Mouse (Mus musculus) kidney, postnatal 36 days (tissue): ENCODE data around the gene Gm4707.
"Not testable (repeated sequence)": the region's sequence is repeated elsewhere in the genome, so short reads cannot be mapped to it uniquely, and the experiment has no call there.

ENCODE experiments used
- DNase-seq, 2 experiments: peaks; one replicate each; pipeline ENCODE4 v3.0.0; 2021 to 2022; ENCODE audit warnings: mixed read lengths in 2 of 2

The Gm4707 gene

DNA sequence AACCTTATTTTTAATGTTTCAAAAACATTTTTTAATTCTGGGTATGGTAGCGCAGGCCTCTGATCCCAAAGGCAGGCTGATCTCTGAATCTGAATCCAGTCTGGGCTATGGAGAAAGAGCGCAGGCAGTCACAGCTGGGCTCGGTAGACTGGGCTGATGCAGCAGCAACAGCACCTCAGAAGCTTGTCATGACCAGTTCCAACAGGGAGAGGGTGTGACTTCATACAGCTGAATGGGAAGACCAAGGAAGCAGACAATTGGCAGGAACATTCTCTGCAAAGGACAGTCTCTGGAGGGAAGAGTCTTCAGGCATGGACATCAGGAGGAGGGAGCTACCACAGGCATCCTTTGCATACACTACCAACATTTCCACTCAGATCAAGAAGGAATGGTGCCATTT lies 15.6 kb downstream of the Gm4707 start:
- no peak for DNase-seq

DNA sequence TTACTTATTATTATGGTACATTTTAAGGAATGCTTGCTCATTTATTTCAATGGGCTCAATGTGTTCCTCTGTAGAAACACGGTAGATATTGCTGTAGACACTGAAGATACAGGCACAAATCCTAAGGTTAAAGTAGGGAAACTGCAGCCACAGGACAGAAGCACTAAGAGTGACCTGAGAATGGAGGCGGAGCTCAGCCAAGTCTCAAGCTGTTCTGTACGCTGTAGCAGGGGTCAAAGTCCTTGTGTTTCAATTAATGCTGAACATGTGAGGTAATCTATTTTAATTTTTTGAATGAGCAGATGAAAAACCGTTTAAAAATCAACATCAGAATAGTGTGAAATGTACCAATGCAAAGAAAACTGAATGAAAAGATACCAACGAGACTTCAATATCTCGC lies 16.4 kb downstream of the Gm4707 start:
- peak; percentile 37 to 57 for DNase-seq

DNA sequence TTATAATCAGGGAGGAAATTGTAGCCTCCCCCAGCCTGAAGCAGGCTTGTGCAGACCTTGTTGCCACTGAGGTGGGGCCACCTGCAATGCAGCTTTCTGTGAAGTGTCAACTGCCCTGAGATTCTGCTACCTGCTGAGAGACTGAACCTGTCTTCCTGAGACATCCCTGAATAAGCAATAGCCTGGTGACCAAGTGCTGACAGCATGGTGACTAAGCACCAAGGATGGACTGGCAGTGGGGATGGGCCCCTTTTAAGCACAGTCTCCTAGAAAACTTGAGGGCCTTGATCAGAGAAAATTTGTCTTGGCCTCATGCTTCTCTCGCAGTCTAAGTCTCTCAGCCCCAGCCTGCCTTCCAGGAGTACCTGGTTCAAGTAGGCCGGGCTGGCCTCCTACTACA lies 37.2 kb downstream of the Gm4707 start:
- not testable (repeated sequence) for DNase-seq

DNA sequence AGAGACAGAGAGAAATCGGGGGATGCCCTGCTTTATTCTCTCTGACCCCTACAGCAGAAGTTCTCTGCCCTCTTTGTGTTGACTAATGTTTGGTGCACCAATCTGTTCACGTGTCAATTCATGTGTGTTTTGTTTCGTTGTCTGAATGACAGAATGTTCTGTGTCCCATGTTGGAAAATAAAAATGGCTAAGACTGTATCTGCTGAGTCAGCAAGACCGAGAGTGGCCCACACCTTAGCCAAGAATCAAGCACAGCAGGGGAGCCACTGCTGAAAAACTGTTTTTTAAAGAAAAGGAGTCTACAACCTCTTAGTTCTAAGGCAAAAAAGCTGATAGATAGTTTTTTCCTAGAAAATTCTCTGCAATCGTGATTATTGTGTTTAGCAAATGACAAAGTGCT lies 40.3 kb downstream of the Gm4707 start:
- DNase-seq = not testable (repeated sequence)

DNA sequence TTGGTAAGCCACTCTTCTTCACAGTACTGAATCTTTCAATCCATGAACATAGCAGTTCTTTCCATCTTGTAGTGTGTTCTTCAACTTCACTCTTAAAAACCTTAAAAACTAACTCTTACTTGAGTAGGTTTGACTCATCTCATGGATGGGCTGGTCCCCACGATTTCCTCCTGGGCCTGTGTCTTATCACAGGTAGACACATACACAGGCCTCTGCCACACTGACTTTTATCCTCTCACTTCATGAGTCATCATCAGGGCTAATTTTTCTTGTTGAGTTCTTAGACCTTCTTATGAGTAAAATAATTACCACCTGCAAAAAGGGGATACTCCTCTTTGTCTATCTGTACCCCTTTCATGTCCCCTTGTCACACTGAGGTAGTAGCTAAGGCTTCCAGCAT lies 42.7 kb downstream of the Gm4707 start:
- no peak for DNase-seq
